Mouse (Mus musculus) ES-E14 (cell line): Measurements from ENCODE around the gene Azin2. TPM values are rescaled to one million over a fixed set of nuclear protein-coding genes. Genes with fewer than 3 reads are reported as not detected.

Source experiments
- DNase-seq: peaks from one replicate; pipeline ENCODE4 v3.0.0-alpha.2; 2013; ENCODE audit warnings: low read depth, low spot score
- H3K27ac ChIP-seq: 2 replicates; pipeline ENCODE4 v1.5.1; 2012; ENCODE audit warnings: low read depth, mild to moderate bottlenecking, low read length, moderate library complexity, mixed read lengths; ENCODE audit not compliant: poor library complexity, insufficient read depth, severe bottlenecking
- H3K36me3 ChIP-seq: 2 replicates; pipeline ENCODE4 v1.6.1; 2012; ENCODE audit warnings: mild to moderate bottlenecking, low read length, moderate library complexity, mixed read lengths; ENCODE audit not compliant: control insufficient read depth, poor library complexity, insufficient read depth, severe bottlenecking
- H3K4me1 ChIP-seq, 2 experiments: fragments of 150-350 bp in 1 of 2; sonication (generic) in 1 of 2; 2 replicates each; pipeline ENCODE4 v1.6.1; 2012; ENCODE audit warnings: low read length in 2 of 2, mild to moderate bottlenecking in 1 of 2, mixed read lengths in 1 of 2; ENCODE audit not compliant: control insufficient read depth in 2 of 2, insufficient read depth in 2 of 2, poor library complexity in 1 of 2
- H3K4me3 ChIP-seq, 2 experiments: fragments of 150-350 bp in 1 of 2; sonication (generic) in 1 of 2; 2 replicates each; pipeline ENCODE4 v1.5.1; 2012; ENCODE audit warnings: low read length in 2 of 2, low read depth in 1 of 2, mild to moderate bottlenecking in 1 of 2, mixed read lengths in 1 of 2; ENCODE audit not compliant: insufficient read depth in 1 of 2, poor library complexity in 1 of 2, severe bottlenecking in 1 of 2
- H3K9ac ChIP-seq: 2 replicates; pipeline ENCODE4 v1.6.1; 2012; ENCODE audit warnings: low read depth, mild to moderate bottlenecking, low read length, mixed read lengths; ENCODE audit not compliant: poor library complexity, insufficient read depth, severe bottlenecking
- H3K9me3 ChIP-seq: fragments of 150-350 bp; sonication (generic); 2 replicates; pipeline ENCODE4 v1.6.1; 2012; ENCODE audit warnings: low read depth, mild to moderate bottlenecking, low read length; ENCODE audit not compliant: control insufficient read depth, insufficient read depth
- CHD2 ChIP-seq: IDR thresholded peaks from 2 replicates; pipeline ENCODE4 v1.6.1; 2014; ENCODE audit warnings: mild to moderate bottlenecking, low read depth, low read length, inconsistent platforms
- HCFC1 ChIP-seq: IDR thresholded peaks from 2 replicates; pipeline ENCODE4 v1.6.1; 2012; ENCODE audit warnings: low read length, inconsistent platforms, borderline replicate concordance; ENCODE audit not compliant: insufficient read depth
- MAFK ChIP-seq: IDR thresholded peaks from 2 replicates; pipeline ENCODE4 v1.6.1; 2014; ENCODE audit warnings: mild to moderate bottlenecking, low read depth, low read length, inconsistent platforms; ENCODE audit not compliant: insufficient read depth
- ZC3H11A ChIP-seq: IDR thresholded peaks from 2 replicates; pipeline ENCODE4 v1.6.1; 2012; ENCODE audit warnings: low read depth, mild to moderate bottlenecking, inconsistent platforms, low read length, borderline replicate concordance
- ZNF384 ChIP-seq: IDR thresholded peaks from 2 replicates; pipeline ENCODE4 v1.6.1; 2012; ENCODE audit warnings: low read depth, low read length, inconsistent platforms
- in situ Hi-C, 2 experiments: fragments of 600-800 bp; cut with MboI; formaldehyde crosslinking; loops; one replicate each; pipeline ENCODE4 v1.15.1; 2025; ENCODE audit warnings: low sequenced_read_pairs in 2 of 2, inconsistent platforms in 1 of 2; ENCODE audit not compliant: unreplicated experiment in 2 of 2
- total RNA-seq: library from RNA; depleted of rRNA; stranded (reverse); fragments of 300-350 nt; gene quantifications from 2 replicates; pipeline ENCODE4 v1.2.3, GENCODE M21; 2012; rRNA removed

Azin2 gene
- total RNA-seq, 1 experiment: 16.0 TPM

DNA sequence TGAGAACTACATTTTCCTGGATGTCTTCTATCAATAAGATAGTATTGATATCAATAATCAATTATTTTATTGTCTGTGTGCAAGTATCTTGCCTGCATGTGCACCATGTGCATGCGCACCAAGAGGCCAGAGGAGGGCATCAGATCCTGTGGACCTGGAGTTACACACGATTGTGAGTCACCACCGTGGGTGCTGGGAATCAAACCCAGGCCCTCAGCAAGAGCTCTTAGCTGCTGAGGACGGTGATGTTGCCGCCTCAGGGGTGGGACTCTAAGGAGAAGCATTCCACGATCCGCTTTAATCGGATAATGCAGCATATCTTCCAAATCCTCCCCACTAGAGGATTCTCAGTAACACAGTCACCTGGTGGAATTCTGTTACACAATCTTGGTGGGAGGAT lies 76.7 kb downstream of the Azin2 start:
- no peak overlapping the region for H3K4me3 ChIP-seq
- in situ Hi-C loops: no loop called here

DNA sequence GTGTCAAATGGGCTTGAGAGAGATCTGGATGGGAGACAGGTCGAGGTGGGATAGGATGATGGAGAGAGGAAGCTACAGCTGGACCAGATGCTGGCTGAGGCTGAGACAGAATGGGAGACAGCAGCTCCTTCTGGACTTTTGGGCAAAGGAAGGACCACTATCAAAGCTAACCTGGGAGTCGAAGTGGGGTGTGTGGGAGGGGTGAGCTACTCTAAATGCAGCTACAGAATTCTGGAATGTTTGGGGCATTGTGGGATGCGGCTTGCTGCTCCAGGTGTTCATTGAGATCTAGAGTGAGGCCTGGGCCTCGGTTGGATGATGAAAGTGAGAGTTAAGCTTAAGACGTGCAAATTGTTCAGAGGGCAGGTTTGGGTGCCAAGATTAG lies 77.5 kb downstream of the Azin2 start:
- no peak overlapping the region for H3K27ac ChIP-seq
- in situ Hi-C loops: no loop called here

More for the DNA sequence above, 76.7 kb downstream of the Azin2 start:
- Histone ChIP-seq H3K27ac (no peak overlapping the region), H3K4me1 (no peaks in the 10 kb centered on the region; a peak in 1 of 4 replicates), H3K36me3 (no peaks in the 10 kb centered on the region), H3K9ac (no peak overlapping the region), H3K9me3 (no peaks in the 10 kb centered on the region)
- no peak for DNase-seq
- TF ChIP-seq ZNF384 (no peak), ZC3H11A (no peak), MAFK (no peak), CHD2 (no peak), HCFC1 (no peak)

DNA sequence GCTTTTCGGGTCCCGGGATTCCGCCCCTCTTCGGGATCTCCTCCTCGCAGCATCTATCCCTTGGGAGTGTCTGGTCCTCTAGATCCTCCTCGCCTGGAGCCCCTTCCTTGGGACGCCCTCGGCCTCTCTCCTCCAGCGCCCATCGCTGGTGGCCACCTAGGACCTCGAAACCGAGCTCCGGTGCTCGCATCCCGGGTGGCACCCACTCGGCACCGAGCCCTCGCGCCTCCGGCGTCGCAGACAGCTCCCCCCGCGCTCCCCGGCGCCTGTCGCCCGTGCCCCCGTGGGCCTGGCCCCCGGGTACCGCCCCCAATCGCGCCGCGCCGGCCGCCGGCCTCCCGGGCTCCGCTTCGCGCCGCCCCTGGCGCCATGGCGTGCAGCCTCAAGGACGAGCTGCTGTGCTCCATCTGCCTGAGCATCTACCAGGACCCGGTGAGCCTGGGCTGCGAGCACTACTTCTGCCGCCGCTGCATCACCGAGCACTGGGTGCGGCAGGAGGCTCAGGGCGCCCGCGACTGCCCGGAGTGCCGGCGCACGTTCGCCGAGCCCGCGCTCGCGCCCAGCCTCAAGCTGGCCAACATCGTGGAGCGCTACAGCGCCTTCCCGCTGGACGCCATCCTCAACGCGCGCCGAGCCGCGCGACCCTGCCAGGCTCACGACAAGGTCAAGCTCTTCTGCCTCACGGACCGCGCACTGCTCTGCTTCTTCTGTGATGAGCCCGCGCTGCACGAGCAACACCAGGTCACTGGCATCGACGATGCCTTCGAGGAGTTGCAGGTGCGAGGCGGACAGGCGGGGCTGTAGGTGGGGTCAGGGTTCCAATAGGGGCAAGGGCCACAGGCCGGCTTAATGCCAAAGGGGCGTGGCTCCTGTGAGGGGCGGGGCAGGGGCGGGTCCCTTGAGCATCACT lies 78.2 kb downstream of the Azin2 start:
- H3K4me1 ChIP-seq: peaks cover 0 to 5% of the 10 kb centered on the region in 2 experiments; a peak in 2 of 4 replicates
- TF ChIP-seq CHD2 (no peak), ZNF384 (no peak)
- in situ Hi-C loops: no loop called here
- H3K36me3 ChIP-seq: no peaks in the 10 kb centered on the region
- peak overlapping the region; percentile 76 to 81 for H3K4me3 ChIP-seq
- H3K27ac ChIP-seq: no peak overlapping the region
- DNase-seq: peak; percentile 55
- no peaks in the 10 kb centered on the region for H3K9me3 ChIP-seq
- H3K9ac ChIP-seq: peak overlapping the region; percentile 61

More for the DNA sequence above, 77.5 kb downstream of the Azin2 start:
- Histone ChIP-seq H3K9me3 (no peaks in the 10 kb centered on the region), H3K36me3 (no peaks in the 10 kb centered on the region), H3K9ac (no peak overlapping the region), H3K4me1 (peaks cover 0 to under 1% of the 10 kb centered on the region in 2 experiments; a peak in 2 of 4 replicates), H3K4me3 (no peak overlapping the region)
- TF ChIP-seq ZC3H11A: no peak
- TF ChIP-seq MAFK: no peak
- TF ChIP-seq CHD2: no peak
- TF ChIP-seq ZNF384: no peak
- no peak for TF ChIP-seq HCFC1
- no peak for DNase-seq

DNA sequence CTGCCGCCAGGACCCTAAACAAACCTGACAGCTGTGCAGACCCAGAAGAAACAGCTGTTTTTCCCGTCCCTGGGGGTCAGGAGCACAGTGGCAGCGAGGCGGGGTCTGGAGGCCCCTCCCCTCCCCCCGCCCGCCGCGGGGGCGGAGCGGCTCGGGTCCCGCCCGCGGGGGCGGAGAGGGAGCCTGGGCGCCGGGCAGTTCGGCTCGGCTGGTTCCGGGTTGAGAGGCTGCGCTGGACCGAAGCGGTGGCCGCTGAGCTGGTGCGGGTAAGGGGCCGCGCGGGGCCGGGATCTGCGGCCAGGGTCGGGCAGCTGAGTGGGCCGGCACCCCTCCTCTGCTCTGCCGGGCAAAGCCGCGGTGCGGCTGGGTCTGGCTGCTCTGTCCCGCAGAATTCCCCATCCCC lies 78.9 kb downstream of the Azin2 start, which contains the start of gene Trim62:
Gene Trim62 (plus strand): TSS at position 202 of the 403 bp plus-strand sequence.
- no peak within 1 kb of the TSS for H3K27ac ChIP-seq
- no peak for DNase-seq
- no peaks in the 10 kb centered on the region for H3K36me3 ChIP-seq
- H3K4me3 ChIP-seq: peak within 1 kb of the TSS; percentile 76 to 81
- H3K9me3 ChIP-seq: no peaks in the 10 kb centered on the region
- no peak for TF ChIP-seq ZC3H11A
- no peak for TF ChIP-seq MAFK
- TF ChIP-seq ZNF384: no peak
- TF ChIP-seq HCFC1: no peak
- TF ChIP-seq CHD2: no peak
- H3K9ac ChIP-seq: peak within 1 kb of the TSS; percentile 61
- H3K4me1 ChIP-seq: peaks cover 0 to 9% of the 10 kb centered on the region in 2 experiments; a peak in 2 of 4 replicates
- in situ Hi-C loops: no loop called here

Other genes starting within 250 kb of the Azin2 start
- gene A3galt2, start 207.1 kb downstream of the Azin2 start, total RNA-seq: 0.09 and 0.11 TPM in 2 replicates
- 1.5 and 1.9 TPM in 2 replicates for gene Zfp362, start 156.4 kb downstream of the Azin2 start, total RNA-seq
- gene Trim62, start 78.9 kb downstream of the Azin2 start, total RNA-seq: 0.54 and 0.69 TPM in 2 replicates
- gene Ak2, start 29.5 kb upstream of the Azin2 start, total RNA-seq: 148 and 177 TPM in 2 replicates
- gene Rnf19b, start 95.8 kb upstream of the Azin2 start, total RNA-seq: 47.1 and 66.7 TPM in 2 replicates
- 10.0 and 18.8 TPM in 2 replicates for gene Tmem54, start 143.1 kb upstream of the Azin2 start, total RNA-seq
- gene Hpca, start 159.6 kb upstream of the Azin2 start, total RNA-seq: 4.4 and 6.1 TPM in 2 replicates
- gene Fndc5, start 174.6 kb upstream of the Azin2 start, total RNA-seq: 1.2 and 1.5 TPM in 2 replicates
- gene S100pbp, start 227.3 kb upstream of the Azin2 start, total RNA-seq: 25.5 and 25.7 TPM in 2 replicates
- 125 and 136 TPM in 2 replicates for gene Yars, start 227.3 kb upstream of the Azin2 start, total RNA-seq